ENCODE assay signal across 20 mouse cellular contexts in the genomic region with DNA sequence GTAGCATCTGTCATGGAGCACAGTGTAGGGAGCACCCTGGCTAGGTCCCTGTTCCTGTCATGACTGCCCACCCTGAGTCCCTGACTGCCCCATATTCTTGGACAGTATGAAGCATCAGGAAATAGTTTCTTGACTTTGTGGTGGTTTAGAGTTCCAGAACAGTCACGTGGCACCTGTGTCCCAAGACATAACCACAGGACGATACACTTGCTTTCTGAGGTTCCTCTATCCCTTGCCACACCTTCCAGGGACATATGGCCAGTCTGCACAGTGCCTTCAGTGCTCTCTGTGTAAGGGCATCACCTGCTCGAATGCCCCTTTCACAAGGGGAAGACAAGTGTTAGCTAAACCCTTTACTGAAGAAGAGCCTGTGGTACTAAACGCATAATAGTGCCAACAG. TPM values are rescaled to one million over a fixed set of nuclear protein-coding genes. Genes with fewer than 3 reads are reported as not detected.
"Had no signal": no experiment of that assay in that cellular context is flagged by ENCODE, and none has a peak within 500 bp of the region (broad histone marks: within the 10 kb centered on the region; RNA-seq: fewer than 3 reads in every experiment).

No protein-coding gene starts in this region.

- H3K4me3 ChIP-seq: limb, embryonic 15.5 days; liver, embryonic 13.5 days; midbrain, embryonic 12.5 days; neural tube, embryonic 12.5 days had no signal

- H3K4me2 ChIP-seq: limb, embryonic 15.5 days; liver, embryonic 13.5 days; midbrain, embryonic 12.5 days; neural tube, embryonic 12.5 days had no signal

- H3K36me3 ChIP-seq: limb, embryonic 15.5 days; liver, embryonic 13.5 days; midbrain, embryonic 12.5 days; neural tube, embryonic 12.5 days had no signal

- H3K9me3 ChIP-seq: limb, embryonic 15.5 days; liver, embryonic 13.5 days; midbrain, embryonic 12.5 days; neural tube, embryonic 12.5 days had no signal

- DNase-seq: kidney, adult 11 months; kidney, adult 9 months; kidney, postnatal 36 days; layer of hippocampus, adult 9-11 months; layer of hippocampus, postnatal 36 days; liver, embryonic 13.5 days; lung, adult 18-20 months; thymus, adult 18-20 months; thymus, postnatal 14 days had no signal

- H3K27me3 ChIP-seq: liver, embryonic 13.5 days; midbrain, embryonic 12.5 days; neural tube, embryonic 12.5 days had no signal

- H3K27ac ChIP-seq: kidney, postnatal 0 days; limb, embryonic 15.5 days; liver, embryonic 13.5 days; midbrain, embryonic 12.5 days; neural tube, embryonic 12.5 days had no signal

- H3K4me1 ChIP-seq: limb, embryonic 15.5 days; midbrain, embryonic 12.5 days; neural tube, embryonic 12.5 days had no signal

- H3K9ac ChIP-seq: limb, embryonic 15.5 days; liver, embryonic 13.5 days; midbrain, embryonic 12.5 days; neural tube, embryonic 12.5 days had no signal

RNA-seq across cellular contexts. Expression of a gene that starts 16.4 kb away (rescaled TPM):
- total RNA-seq: layer of hippocampus, adult 18-20 months; layer of hippocampus, postnatal 36 days; left cerebral cortex, adult 8-10 months; left cerebral cortex, postnatal 25 days; megakaryocyte-erythroid progenitor cell, adult 5-6 weeks; neutrophil, adult 5-6 weeks had no signal
- polyA plus RNA-seq: limb, embryonic 11.5 days; limb, embryonic 15.5 days; liver, embryonic 13.5 days; lung, embryonic 16.5 days; midbrain, embryonic 12.5 days; neural tube, embryonic 12.5 days had no signal

RNA-seq across cellular contexts. Expression of a gene that starts 17.3 kb away (rescaled TPM):
- total RNA-seq: layer of hippocampus, adult 18-20 months; layer of hippocampus, postnatal 36 days had no signal
- polyA plus RNA-seq: limb, embryonic 11.5 days; lung, embryonic 16.5 days; midbrain, embryonic 12.5 days; neural tube, embryonic 12.5 days had no signal

RNA-seq across cellular contexts. Expression of a gene that starts 26.2 kb away (rescaled TPM):
- total RNA-seq: left cerebral cortex, adult 8-10 months; left cerebral cortex, postnatal 25 days had no signal

RNA-seq across cellular contexts. Expression of a gene that starts 37.4 kb away (rescaled TPM):
- total RNA-seq: layer of hippocampus, adult 18-20 months; layer of hippocampus, postnatal 36 days; left cerebral cortex, adult 8-10 months; left cerebral cortex, postnatal 25 days; megakaryocyte-erythroid progenitor cell, adult 5-6 weeks; neutrophil, adult 5-6 weeks had no signal
- polyA plus RNA-seq: limb, embryonic 11.5 days; limb, embryonic 15.5 days; liver, embryonic 13.5 days; midbrain, embryonic 12.5 days; neural tube, embryonic 12.5 days had no signal

RNA-seq across cellular contexts. Expression of a gene that starts 52.0 kb away (rescaled TPM):
- total RNA-seq: layer of hippocampus, adult 18-20 months; layer of hippocampus, postnatal 36 days; left cerebral cortex, adult 8-10 months; left cerebral cortex, postnatal 25 days; megakaryocyte-erythroid progenitor cell, adult 5-6 weeks; neutrophil, adult 5-6 weeks had no signal
- polyA plus RNA-seq: limb, embryonic 11.5 days had no signal
